Mouse (Mus musculus) stomach, embryonic 15.5 days (tissue): ENCODE measurements at regions not wholly inside any gene's neighbourhood (a gene's known extent, or its start where the extent isn't known, plus 50 kb on each side); places are given as distances from the start of the nearest gene placed in this dataset.

Source experiments
- ATAC-seq: fragments of 200-750 bp; cut with Nextera tagmentation; 2 replicates; pipeline ENCODE4 v1.8.0; 2017; ENCODE audit warnings: low read depth, moderate number of reproducible peaks, moderate TSS enrichment; ENCODE audit not compliant: insufficient read depth, low FRiP score
- H3K27ac ChIP-seq: fragments of 300-500 bp; sonication (generic); 2 replicates; pipeline ENCODE4 v1.5.1; 2015; ENCODE audit warnings: mild to moderate bottlenecking, inconsistent platforms
- H3K27me3 ChIP-seq: fragments of 300-500 bp; sonication (generic); replicated peaks from 2 replicates; pipeline ENCODE4 v1.6.1; 2015; ENCODE audit warnings: inconsistent platforms
- H3K36me3 ChIP-seq: fragments of 300-500 bp; sonication (generic); 2 replicates; pipeline ENCODE4 v1.6.1; 2015; ENCODE audit warnings: inconsistent platforms
- H3K4me1 ChIP-seq: fragments of 300-500 bp; sonication (generic); 2 replicates; pipeline ENCODE4 v1.6.1; 2015; ENCODE audit warnings: inconsistent platforms
- H3K4me2 ChIP-seq: fragments of 300-500 bp; sonication (generic); 2 replicates; pipeline ENCODE4 v1.6.1; 2015; ENCODE audit warnings: mild to moderate bottlenecking, inconsistent platforms
- H3K4me3 ChIP-seq: fragments of 300-500 bp; sonication (generic); replicated peaks from 2 replicates; pipeline ENCODE4 v1.5.1; 2015; ENCODE audit warnings: inconsistent platforms
- H3K9ac ChIP-seq: fragments of 300-500 bp; sonication (generic); 2 replicates; pipeline ENCODE4 v1.6.1; 2015; ENCODE audit warnings: inconsistent platforms
- H3K9me3 ChIP-seq: fragments of 300-500 bp; sonication (generic); 2 replicates; pipeline ENCODE4 v1.6.1; 2016; ENCODE audit warnings: inconsistent platforms
- WGBS: fragments of 180-500 bp; shearing (Covaris S2); methylation state at CpG from one replicate; pipeline ENCODE4 v1.1.7; 2015; 5-methylcytosine and 5-hydroxymethylcytosine counted together

DNA sequence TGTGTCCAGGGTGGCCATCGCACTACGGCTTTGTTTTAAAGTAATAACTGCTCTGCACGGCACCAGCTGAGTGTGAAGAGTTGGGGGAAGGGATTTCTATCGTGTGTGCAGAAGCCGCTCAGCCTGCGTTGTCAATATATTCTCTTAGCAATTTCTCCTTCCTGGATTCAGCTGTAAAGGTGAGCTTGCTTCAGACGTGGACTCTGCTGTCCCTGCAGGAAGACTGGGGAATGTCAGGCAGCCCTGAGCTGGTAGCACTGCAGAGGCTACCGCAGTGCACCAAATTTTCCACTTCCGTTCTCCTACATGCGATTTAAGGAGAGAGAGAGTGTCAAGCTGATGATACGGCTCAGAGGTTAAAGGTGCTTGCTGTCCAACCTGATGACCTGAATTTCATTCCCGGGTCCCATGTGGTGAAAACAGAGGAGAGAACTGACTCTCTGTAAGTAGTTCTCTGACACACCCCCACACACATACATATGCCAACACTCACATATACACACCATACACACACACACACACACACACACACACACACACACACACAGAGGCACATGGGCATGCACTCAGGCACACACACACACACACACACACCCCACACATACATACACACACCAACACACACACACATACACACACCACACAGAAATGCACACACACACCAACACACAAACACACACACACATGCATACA is 59.9 kb upstream of the Prelid3b start:
- 37% methylated on average over 12 of the region's 12 CpGs for WGBS
- no peak overlapping the region for H3K27ac ChIP-seq
- H3K4me2 ChIP-seq, result no peak overlapping the region

DNA sequence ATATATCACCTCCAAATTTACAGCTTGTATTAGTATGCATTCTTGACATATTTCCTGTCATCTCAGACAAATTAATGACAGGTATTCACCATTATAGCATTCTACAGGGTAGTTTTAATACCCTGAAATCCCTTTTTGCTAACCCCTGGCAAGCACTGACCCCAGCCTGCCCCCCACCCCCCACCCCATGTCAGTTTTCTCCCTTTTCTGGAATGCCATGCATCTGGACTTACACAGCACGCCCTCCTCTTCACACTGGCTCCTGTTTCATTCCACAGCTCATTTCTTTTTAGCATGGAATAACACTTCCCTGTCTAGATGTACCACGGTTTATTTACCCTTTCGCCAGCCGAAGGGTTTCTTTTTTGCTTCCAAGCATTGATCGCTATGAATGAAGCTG is 67.8 kb upstream of the Prelid3b start:
- no peak for ATAC-seq
- 51% methylated on average over 5 of the region's 5 CpGs for WGBS
- Histone ChIP-seq H3K27me3 (no peaks in the 10 kb centered on the region), H3K4me1 (no peaks in the 10 kb centered on the region), H3K9me3 (no peaks in the 10 kb centered on the region), H3K4me2 (no peak overlapping the region), H3K27ac (no peak overlapping the region), H3K4me3 (no peak overlapping the region), H3K9ac (no peak overlapping the region), H3K36me3 (no peaks in the 10 kb centered on the region)

More for the DNA sequence above, 59.9 kb upstream of the Prelid3b start:
- no peak overlapping the region for H3K4me3 ChIP-seq
- peak; percentile 75 for ATAC-seq
- no peak overlapping the region for H3K9ac ChIP-seq
- H3K27me3 ChIP-seq, result no peaks in the 10 kb centered on the region
- no peaks in the 10 kb centered on the region for H3K36me3 ChIP-seq
- H3K9me3 ChIP-seq, result no peaks in the 10 kb centered on the region
- no peaks in the 10 kb centered on the region for H3K4me1 ChIP-seq

DNA sequence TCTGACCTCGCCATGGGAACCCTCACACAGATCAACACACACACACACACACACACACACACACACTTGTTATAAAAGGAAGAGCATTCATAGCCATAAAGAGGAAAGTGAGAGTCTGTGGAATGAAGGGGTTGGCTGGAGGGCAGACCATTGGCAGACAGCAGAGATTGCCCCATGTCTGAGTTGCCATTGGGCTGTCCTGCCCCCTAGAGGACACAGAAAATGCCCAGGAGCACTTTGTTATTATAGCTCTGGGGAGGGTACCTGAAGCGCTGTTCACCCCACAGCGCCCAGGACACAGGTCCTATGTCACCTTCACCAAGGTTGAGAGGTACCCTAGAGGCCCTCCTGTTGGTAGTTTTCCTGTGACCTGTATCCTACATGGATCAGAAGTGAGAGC is 74.3 kb upstream of the Prelid3b start:
- no peak overlapping the region for H3K9ac ChIP-seq
- no peaks in the 10 kb centered on the region for H3K27me3 ChIP-seq
- no peaks in the 10 kb centered on the region for H3K9me3 ChIP-seq
- WGBS, result 70% methylated on average over 3 of the region's 3 CpGs
- H3K27ac ChIP-seq, result no peak overlapping the region
- no peak overlapping the region for H3K4me3 ChIP-seq
- H3K4me2 ChIP-seq, result no peak overlapping the region
- no peak for ATAC-seq
- no peaks in the 10 kb centered on the region for H3K36me3 ChIP-seq
- H3K4me1 ChIP-seq, result no peaks in the 10 kb centered on the region

DNA sequence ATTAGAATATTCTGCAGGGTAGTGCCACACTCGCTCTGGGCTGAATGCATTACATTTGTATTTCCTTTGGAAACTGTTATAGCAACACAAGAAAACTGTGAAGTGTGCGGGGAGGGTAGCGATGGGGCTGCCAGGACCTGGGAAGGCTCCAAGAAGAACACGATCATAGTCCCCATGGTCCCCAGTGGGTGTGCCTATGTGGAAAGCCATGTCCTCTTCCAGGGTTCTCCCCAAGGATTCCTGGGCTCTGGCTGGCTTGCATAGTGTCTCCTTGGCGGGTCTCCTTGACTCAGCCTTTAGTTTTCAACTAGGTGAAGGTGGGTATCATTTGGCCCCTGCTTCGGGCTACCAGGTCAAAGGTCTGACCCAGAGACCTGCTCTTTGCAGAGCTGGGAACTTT is 74.8 kb upstream of the Prelid3b start:
- Histone ChIP-seq H3K4me2 (no peak overlapping the region), H3K9me3 (no peaks in the 10 kb centered on the region), H3K4me3 (no peak overlapping the region), H3K27me3 (no peaks in the 10 kb centered on the region), H3K27ac (no peak overlapping the region), H3K9ac (no peak overlapping the region), H3K36me3 (no peaks in the 10 kb centered on the region), H3K4me1 (no peaks in the 10 kb centered on the region)
- WGBS, result 88% methylated on average over 6 of the region's 6 CpGs
- no peak for ATAC-seq

DNA sequence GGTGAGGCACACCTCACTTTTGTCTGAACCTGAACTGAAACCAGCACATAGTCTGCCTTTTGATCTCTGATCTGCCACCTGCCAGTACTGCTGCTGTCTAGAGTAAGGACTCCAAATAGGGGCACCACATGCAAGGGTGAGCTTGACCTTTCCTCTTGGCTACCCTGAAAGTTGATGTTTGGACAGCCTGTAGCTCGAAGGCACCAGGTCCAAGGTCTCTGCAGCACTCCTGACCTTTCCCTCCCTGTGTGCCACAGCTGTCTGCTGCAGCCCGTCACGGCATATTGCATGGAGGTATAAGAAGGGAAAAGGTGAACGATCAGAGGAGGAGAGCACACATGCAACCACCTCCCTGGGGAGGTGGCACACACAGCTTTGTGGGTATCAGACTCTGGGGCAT is 75.9 kb upstream of the Prelid3b start:
- no peak for ATAC-seq
- no peaks in the 10 kb centered on the region for H3K4me1 ChIP-seq
- H3K27ac ChIP-seq, result no peak overlapping the region
- no peak overlapping the region for H3K4me3 ChIP-seq
- no peaks in the 10 kb centered on the region for H3K27me3 ChIP-seq
- no peaks in the 10 kb centered on the region for H3K9me3 ChIP-seq
- WGBS, result 73% methylated on average over 4 of the region's 4 CpGs
- no peaks in the 10 kb centered on the region for H3K36me3 ChIP-seq
- no peak overlapping the region for H3K4me2 ChIP-seq
- H3K9ac ChIP-seq, result no peak overlapping the region

DNA sequence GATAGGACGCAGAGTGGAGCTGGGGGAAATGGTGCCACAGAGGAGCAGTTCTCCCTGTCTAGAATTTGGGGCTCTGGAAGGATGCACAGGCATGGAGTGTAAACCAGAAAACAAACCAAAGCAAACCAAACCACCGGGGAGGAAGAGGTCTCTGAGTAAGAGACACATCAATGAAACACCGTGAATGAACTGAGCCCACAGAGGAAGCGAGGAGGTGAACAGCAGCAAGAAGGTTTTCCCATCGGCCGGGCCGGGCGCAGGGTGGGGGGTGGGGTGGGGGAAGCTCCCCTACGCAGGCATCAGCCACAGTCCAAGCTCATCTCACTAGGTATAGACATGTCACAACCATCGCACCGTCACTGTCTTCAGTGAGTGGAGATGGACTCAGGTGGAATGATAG is 82.9 kb upstream of the Prelid3b start:
- Histone ChIP-seq H3K4me1 (no peaks in the 10 kb centered on the region), H3K4me2 (no peak overlapping the region), H3K36me3 (no peaks in the 10 kb centered on the region), H3K27me3 (no peaks in the 10 kb centered on the region), H3K27ac (no peak overlapping the region), H3K4me3 (no peak overlapping the region), H3K9me3 (no peaks in the 10 kb centered on the region), H3K9ac (no peak overlapping the region)
- 85% methylated on average over 11 of the region's 11 CpGs for WGBS
- ATAC-seq, result no peak

DNA sequence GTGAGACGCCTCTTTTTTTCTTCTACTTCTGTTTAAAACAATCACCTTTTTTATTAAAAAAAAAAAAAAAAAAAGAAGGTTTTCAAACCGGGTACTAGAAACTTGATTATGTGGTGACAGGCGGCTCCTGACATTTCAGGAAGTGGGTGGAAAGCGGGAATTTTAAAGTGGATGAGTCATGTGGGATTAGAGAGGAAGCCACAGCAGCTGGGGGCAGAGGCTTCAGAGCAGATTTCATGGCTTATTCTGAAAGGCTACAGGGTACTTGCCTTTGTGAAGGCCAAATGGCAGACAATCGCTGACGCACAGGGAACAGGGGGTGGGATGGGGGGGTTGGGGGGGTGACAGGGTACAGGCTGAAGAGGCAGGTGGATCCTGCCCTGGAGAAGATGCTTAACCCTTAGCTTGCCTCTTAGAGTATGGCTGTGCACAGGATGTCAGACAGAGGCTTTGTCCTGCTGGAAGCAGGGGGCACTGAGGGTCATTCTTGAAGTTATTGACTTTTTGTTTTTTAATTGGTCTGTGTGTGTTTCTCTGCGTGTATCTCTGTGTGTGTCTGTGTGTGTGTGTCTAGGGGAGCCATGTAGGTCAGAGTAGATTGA is 81.4 kb upstream of the Zfp831 start:
- no peak overlapping the region for H3K4me2 ChIP-seq

DNA sequence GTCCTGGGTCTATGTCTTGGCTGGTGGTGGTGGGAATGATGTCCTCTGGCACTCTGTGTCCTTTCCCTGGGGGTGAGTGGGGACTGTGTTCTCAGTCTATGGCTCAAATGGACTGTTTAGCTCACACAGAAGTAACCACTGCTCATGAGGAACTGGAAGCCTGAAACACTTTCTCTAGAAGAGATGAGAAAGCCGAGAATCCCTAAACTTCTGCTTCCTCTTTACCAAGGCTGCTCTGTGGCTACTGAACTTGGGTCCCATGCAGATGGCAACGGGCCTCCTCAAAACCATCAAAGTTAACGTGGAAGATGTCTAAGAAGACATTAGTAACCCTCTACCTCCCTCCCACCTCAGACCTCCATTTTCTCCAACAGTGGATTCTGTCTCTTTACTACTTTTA is 79.4 kb upstream of the Zfp831 start:
- no peaks in the 10 kb centered on the region for H3K27me3 ChIP-seq
- H3K4me3 ChIP-seq, result no peak overlapping the region
- no peak overlapping the region for H3K27ac ChIP-seq
- H3K9ac ChIP-seq, result no peak overlapping the region
- H3K9me3 ChIP-seq, result no peaks in the 10 kb centered on the region
- no peaks in the 10 kb centered on the region for H3K36me3 ChIP-seq
- no peak overlapping the region for H3K4me2 ChIP-seq
- ATAC-seq, result no peak
- 72% methylated on average over 3 of the region's 3 CpGs for WGBS
- H3K4me1 ChIP-seq, result 0 out of 2 replicates have a peak, but pooled peaks cover 3% of the 10 kb centered on the region

More for the DNA sequence above, 81.4 kb upstream of the Zfp831 start:
- 0 out of 2 replicates have a peak, but pooled peaks cover 3% of the 10 kb centered on the region for H3K4me1 ChIP-seq
- 36% methylated on average over 7 of the region's 7 CpGs for WGBS
- ATAC-seq, result no peak
- H3K27me3 ChIP-seq, result no peaks in the 10 kb centered on the region
- no peaks in the 10 kb centered on the region for H3K36me3 ChIP-seq
- no peak overlapping the region for H3K4me3 ChIP-seq
- no peaks in the 10 kb centered on the region for H3K9me3 ChIP-seq
- H3K27ac ChIP-seq, result no peak overlapping the region
- no peak overlapping the region for H3K9ac ChIP-seq

DNA sequence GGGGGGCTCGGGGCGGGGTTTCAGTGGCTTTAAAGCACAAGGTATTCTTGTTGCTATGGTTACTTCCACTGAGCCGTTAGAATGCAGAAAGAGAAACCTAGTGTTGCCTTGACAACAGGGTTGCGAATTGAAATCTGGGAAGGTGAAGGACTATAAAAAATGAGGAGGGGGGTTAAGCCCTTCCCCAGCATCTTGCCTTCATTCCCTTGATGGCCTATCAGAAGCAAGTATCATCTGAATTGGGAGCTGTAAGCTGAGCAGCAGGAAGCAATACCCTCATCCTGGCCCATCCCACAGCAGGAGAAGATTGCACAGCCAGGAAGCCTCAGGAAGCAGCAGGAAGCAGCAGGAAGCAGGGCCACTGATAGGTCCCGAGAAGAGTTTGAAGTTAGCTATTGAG is 78.5 kb upstream of the Zfp831 start:
- Histone ChIP-seq H3K4me1 (0 out of 2 replicates have a peak, but pooled peaks cover 3% of the 10 kb centered on the region), H3K27ac (no peak overlapping the region), H3K36me3 (no peaks in the 10 kb centered on the region), H3K27me3 (no peaks in the 10 kb centered on the region), H3K9ac (no peak overlapping the region), H3K9me3 (no peaks in the 10 kb centered on the region), H3K4me3 (no peak overlapping the region), H3K4me2 (no peak overlapping the region)
- ATAC-seq, result no peak
- WGBS, result 31% methylated on average over 5 of the region's 5 CpGs

DNA sequence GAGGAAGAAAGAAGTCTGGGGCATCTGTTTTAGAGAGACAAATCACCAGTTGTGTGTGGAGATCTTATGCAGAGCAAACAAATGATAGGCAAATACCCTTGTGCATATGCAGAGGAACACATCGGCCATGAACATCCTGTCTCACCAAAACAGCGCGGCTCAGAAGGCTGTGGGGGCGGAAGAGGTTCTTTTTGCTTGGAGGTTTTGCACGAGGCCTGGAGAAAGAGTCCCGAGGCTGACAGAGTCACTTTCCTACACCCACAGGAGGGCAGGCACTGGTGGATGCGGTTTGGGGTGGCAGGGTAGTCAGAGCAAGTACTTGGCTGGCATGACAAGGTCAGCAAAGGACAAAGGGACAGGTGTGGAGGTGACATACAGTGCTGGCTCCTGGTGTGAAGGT is 77.4 kb upstream of the Zfp831 start:
- 72% methylated on average over 7 of the region's 7 CpGs for WGBS
- Histone ChIP-seq H3K4me3 (no peak overlapping the region), H3K36me3 (no peaks in the 10 kb centered on the region), H3K9ac (no peak overlapping the region), H3K9me3 (no peaks in the 10 kb centered on the region), H3K27me3 (no peaks in the 10 kb centered on the region), H3K4me1 (0 out of 2 replicates have a peak, but pooled peaks cover 3% of the 10 kb centered on the region), H3K4me2 (no peak overlapping the region), H3K27ac (no peak overlapping the region)
- no peak for ATAC-seq

DNA sequence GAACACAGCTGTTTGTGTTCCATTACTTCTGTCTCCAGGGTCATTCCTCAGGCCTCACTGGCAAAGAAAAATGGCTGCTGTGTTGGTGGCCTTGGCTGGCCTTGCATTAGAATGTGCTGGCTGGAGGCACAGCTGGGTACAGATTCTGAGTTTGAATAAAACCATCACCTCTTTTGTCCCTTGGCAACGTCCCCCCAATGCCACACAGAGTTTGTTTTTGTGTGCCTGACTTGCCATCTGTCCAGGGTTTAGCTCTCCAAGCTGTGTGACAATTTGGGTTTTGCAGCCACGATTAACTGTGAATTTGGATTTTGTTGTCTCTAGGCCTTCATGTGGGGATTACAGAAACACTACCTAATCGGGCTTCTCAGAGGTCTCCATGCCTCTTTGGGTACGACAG is 76.6 kb upstream of the Zfp831 start:
- Histone ChIP-seq H3K4me2 (no peak overlapping the region), H3K4me3 (no peak overlapping the region), H3K36me3 (no peaks in the 10 kb centered on the region), H3K9ac (no peak overlapping the region), H3K27me3 (no peaks in the 10 kb centered on the region), H3K4me1 (0 out of 2 replicates have a peak, but pooled peaks cover 3% of the 10 kb centered on the region), H3K27ac (no peak overlapping the region), H3K9me3 (no peaks in the 10 kb centered on the region)
- 81% methylated on average over 4 of the region's 4 CpGs for WGBS
- no peak for ATAC-seq

DNA sequence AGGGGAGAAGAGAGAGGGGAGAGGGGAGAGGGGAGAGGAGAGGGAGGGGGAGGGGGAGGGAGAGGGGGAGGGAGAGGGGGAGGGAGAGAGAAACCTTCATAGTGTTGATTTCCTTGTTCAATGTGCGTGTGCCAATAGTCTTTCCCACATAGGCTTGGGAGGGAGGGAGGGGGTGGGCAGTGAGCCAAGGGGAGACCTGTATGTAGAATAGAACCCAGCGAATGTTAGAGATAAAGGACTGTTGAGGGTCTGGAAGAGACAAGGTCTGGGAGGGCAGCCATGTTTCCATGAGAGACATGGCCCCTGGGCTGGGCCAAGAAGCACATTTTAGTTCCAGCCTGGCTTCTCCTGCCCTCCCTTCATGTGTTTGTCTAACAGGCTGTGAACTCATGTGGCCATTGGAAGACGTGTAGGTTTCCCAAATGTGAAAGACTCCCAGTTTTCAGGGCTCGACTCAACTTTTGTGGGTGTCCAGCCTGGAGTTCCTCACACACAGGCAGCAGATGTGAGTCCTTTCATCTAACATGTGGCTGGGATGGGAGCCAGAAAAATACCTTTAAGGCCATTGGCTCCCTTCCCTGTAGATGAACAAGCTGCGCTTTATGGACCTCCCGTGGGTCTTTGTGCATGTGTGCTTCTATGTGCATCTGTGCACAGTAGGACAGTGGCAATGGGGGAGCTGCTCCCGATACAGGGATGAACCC is 68.4 kb upstream of the Zfp831 start:
- no peak for ATAC-seq
- Histone ChIP-seq H3K36me3 (no peaks in the 10 kb centered on the region), H3K9me3 (no peaks in the 10 kb centered on the region), H3K27ac (no peak overlapping the region), H3K4me3 (no peak overlapping the region), H3K9ac (no peak overlapping the region), H3K27me3 (no peaks in the 10 kb centered on the region), H3K4me1 (no peaks in the 10 kb centered on the region), H3K4me2 (no peak overlapping the region)
- WGBS, result 62% methylated on average over 7 of the region's 7 CpGs
